Mouse (Mus musculus): ENCODE data around the gene 4931409K22Rik. TPM values are rescaled to one million over a fixed set of nuclear protein-coding genes. Genes with fewer than 3 reads are reported as not detected.

Gene 4931409K22Rik
- polyA plus RNA-seq, 1 experiment from 2014 or later = not detected

DNA sequence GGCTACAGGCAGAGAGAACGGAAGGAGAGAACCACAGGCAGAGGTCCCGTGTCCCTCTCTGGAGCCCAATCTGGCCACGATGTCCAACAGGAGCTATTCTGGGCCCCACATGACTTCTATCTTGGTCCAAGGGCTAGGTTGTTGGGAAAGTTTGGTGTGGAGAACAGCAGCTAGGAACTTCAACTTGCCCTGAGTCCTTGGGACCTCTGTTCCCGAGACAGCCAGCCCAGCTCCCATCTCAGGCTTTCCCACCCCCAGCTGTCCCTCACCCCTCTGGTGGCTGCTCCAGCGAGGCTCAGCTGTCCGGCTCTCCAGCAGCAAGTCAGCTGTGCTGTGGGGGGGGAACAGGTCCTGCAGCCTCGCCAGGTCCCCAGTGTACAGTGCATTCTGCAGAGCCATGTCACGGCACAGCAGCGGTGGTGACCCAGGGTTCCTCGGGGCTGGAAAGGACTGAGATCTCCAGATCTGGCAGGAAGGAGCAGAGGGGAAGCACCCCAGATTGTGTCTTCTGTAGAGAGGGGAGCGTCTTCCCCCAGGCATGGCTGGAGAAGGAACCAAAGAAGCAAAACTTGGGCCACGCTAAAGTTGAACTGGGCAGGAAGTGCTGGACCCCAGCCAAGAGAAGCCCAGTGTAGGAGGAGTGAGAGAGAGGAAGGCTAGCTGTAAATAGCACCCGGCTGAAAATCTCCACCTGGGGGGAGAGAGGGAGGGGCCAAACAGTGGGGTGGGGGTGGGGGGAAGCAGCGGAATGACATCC is 16.0 kb downstream of the 4931409K22Rik start, which contains the start of gene Asb10:
Asb10 (minus strand) TSS at position 592 of the 757 bp plus-strand sequence.
- H3K27me3 ChIP-seq (ENCODE audit: control insufficient read depth, insufficient read depth, low read length) = no peaks in the 10 kb centered on the region; the same call in 1 of the 2 replicates
- ATAC-seq (ENCODE audit: insufficient read depth, low FRiP score, low TSS enrichment) (no peak), DNase-seq (ENCODE audit: low spot score) (no peak)
- no peak within 1 kb of the TSS for H3K4me3 ChIP-seq (ENCODE audit: low read depth, low read length)
- no peak within 1 kb of the TSS for H3K27ac ChIP-seq (ENCODE audit: low read depth, low read length)
- no peaks in the 10 kb centered on the region for H3K36me3 ChIP-seq (ENCODE audit: control insufficient read depth, insufficient read depth, low read length)
- no peaks in the 10 kb centered on the region for H3K9me3 ChIP-seq (ENCODE audit: control insufficient read depth, low read length)
- WGBS = 46% methylated on average over 14 of the region's 14 CpGs
- 0 out of 2 replicates have a peak within 1 kb of the TSS, but pooled peaks have one; percentile 14 for H3K4me2 ChIP-seq (ENCODE audit: low read depth)
- no peaks in the 10 kb centered on the region for H3K4me1 ChIP-seq (ENCODE audit: control insufficient read depth, insufficient read depth, low read length)
- no peak within 1 kb of the TSS for H3K9ac ChIP-seq (ENCODE audit: low read length)

DNA sequence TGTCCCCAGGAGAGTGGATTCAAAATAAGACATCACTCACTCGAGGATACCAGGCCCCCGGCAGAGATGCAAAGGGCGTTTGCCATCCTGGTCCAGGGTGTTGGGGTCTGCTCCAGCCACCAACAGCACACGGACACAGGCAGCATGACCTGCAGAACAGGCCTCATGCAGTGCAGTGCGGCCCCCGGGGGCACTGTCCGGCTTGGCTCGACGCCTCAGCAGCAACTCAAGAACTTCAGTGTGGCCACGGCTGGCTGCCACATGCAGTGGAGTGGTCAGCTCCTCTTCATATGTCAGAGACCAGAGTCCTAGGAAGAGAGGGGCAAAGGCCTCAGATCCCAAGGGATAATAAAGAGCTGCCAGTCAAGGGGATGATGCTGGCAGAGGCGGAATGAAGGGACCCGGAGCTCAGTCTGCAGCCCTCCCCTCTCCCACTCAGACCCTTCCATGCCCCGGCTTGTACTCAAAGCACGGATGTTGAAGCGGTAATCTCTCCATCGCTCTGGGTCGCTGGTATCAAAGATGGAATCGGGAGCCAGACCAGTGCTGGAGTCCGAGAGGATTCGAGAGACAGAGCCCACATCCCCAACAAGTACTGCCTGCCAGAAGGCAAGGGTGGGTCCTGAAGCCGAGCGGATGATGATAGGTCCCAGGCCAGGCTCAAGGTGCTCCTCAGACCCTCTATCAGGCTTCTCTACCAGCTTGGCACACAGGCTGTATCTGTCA is 16.9 kb downstream of the 4931409K22Rik start:
- WGBS = 85% methylated on average over 22 of the region's 22 CpGs
- no peak for DNase-seq (ENCODE audit: low spot score)

DNA sequence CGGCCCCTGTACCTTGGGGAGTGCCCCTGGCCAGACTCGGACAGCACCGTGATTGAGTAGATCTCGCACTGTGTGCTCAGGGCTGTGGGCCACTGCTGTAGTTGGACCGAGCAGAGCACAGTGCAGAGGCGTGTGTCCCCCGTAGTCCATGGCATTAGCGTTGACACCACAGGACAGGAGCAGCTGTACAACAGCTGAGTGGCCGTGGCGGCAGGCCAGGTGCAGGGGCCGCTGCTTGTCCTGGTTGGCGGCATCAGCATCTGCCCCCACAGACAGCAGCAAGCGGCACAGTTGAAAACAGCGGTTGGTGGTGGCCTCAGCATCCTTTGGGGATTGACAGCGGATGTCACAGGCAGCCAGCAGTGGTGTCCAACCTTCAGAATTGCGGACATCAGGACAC is 19.0 kb downstream of the 4931409K22Rik start:
- Histone ChIP-seq H3K36me3 (ENCODE audit: control insufficient read depth, insufficient read depth, low read length) (no peaks in the 10 kb centered on the region), H3K27ac (ENCODE audit: low read depth, low read length) (no peak overlapping the region), H3K27me3 (ENCODE audit: control insufficient read depth, insufficient read depth, low read length) (no peaks in the 10 kb centered on the region; the same call in 1 of the 2 replicates), H3K9me3 (ENCODE audit: control insufficient read depth, low read length) (no peaks in the 10 kb centered on the region), H3K4me3 (ENCODE audit: low read depth, low read length) (no peak overlapping the region), H3K4me2 (ENCODE audit: low read depth) (no peak overlapping the region), H3K9ac (ENCODE audit: low read length) (no peak overlapping the region), H3K4me1 (ENCODE audit: control insufficient read depth, insufficient read depth, low read length) (no peaks in the 10 kb centered on the region)
- DNase-seq (ENCODE audit: low spot score) (no peak), ATAC-seq (ENCODE audit: insufficient read depth, low FRiP score, low TSS enrichment) (no peak)
- WGBS = 70% methylated on average over 16 of the region's 16 CpGs

More for the DNA sequence above, 16.9 kb downstream of the 4931409K22Rik start:
- Histone ChIP-seq H3K4me2 (ENCODE audit: low read depth) (no peak overlapping the region), H3K27me3 (ENCODE audit: control insufficient read depth, insufficient read depth, low read length) (no peaks in the 10 kb centered on the region; the same call in 1 of the 2 replicates), H3K27ac (ENCODE audit: low read depth, low read length) (no peak overlapping the region), H3K9me3 (ENCODE audit: control insufficient read depth, low read length) (no peaks in the 10 kb centered on the region), H3K9ac (ENCODE audit: low read length) (no peak overlapping the region), H3K4me3 (ENCODE audit: low read depth, low read length) (no peak overlapping the region), H3K36me3 (ENCODE audit: control insufficient read depth, insufficient read depth, low read length) (no peaks in the 10 kb centered on the region), H3K4me1 (ENCODE audit: control insufficient read depth, insufficient read depth, low read length) (no peaks in the 10 kb centered on the region)
- no peak for ATAC-seq (ENCODE audit: insufficient read depth, low FRiP score, low TSS enrichment)

DNA sequence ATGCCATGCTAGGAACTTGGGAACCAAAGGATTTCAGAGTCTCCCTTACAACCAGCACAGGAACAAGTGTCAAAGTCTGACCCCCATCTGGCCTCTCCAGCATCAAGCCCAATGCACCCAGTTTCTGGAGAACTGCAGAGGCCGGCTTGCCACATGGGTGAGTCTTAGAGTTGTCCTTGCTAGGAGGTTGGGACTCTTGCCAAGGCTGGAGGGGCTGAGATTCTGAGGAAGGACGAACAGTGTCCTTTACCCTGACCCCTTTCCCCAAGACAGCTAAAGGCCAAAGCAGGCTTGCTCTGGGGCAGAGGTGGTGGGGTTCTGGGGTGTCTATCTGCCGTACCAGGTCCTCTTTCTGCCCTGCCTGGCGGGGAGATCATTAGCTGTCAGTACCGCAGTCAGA is 20.1 kb downstream of the 4931409K22Rik start:
- Histone ChIP-seq H3K27ac (ENCODE audit: low read depth, low read length) (no peak overlapping the region), H3K27me3 (ENCODE audit: control insufficient read depth, insufficient read depth, low read length) (no peaks in the 10 kb centered on the region; the same call in 1 of the 2 replicates), H3K4me3 (ENCODE audit: low read depth, low read length) (no peak overlapping the region), H3K36me3 (ENCODE audit: control insufficient read depth, insufficient read depth, low read length) (no peaks in the 10 kb centered on the region), H3K9me3 (ENCODE audit: control insufficient read depth, low read length) (no peaks in the 10 kb centered on the region), H3K9ac (ENCODE audit: low read length) (no peak overlapping the region), H3K4me1 (ENCODE audit: control insufficient read depth, insufficient read depth, low read length) (no peaks in the 10 kb centered on the region), H3K4me2 (ENCODE audit: low read depth) (no peak overlapping the region)
- no peak for DNase-seq (ENCODE audit: low spot score)
- ATAC-seq (ENCODE audit: insufficient read depth, low FRiP score, low TSS enrichment) = no peak
- 78% methylated on average over 5 of the region's 5 CpGs for WGBS

DNA sequence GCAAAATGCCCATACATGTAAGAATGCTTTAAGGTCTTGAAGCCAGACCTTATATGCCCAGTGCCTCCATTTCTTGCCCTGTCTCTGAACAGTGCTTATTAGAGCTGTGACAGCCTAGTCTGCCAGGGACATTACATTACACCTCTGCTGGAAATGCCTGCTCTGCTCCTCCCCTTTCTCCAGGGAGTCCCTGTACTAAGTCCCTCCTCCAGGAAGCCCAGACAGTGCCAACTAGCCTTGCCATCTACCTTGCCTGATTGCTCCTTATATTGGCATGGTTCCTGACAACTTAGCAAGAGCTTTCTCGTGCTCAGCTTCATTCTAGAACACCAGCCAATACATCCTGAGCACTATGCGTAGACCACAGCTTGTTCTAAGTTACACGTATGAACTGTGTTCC is 20.9 kb downstream of the 4931409K22Rik start:
- Histone ChIP-seq H3K9ac (ENCODE audit: low read length) (no peak overlapping the region), H3K4me2 (ENCODE audit: low read depth) (no peak overlapping the region), H3K4me3 (ENCODE audit: low read depth, low read length) (no peak overlapping the region), H3K27ac (ENCODE audit: low read depth, low read length) (no peak overlapping the region), H3K27me3 (ENCODE audit: control insufficient read depth, insufficient read depth, low read length) (no peaks in the 10 kb centered on the region; the same call in 1 of the 2 replicates), H3K4me1 (ENCODE audit: control insufficient read depth, insufficient read depth, low read length) (no peaks in the 10 kb centered on the region), H3K9me3 (ENCODE audit: control insufficient read depth, low read length) (no peaks in the 10 kb centered on the region), H3K36me3 (ENCODE audit: control insufficient read depth, insufficient read depth, low read length) (no peaks in the 10 kb centered on the region)
- DNase-seq (ENCODE audit: low spot score) (no peak), ATAC-seq (ENCODE audit: insufficient read depth, low FRiP score, low TSS enrichment) (no peak)
- WGBS = 86% methylated on average over 3 of the region's 3 CpGs

DNA sequence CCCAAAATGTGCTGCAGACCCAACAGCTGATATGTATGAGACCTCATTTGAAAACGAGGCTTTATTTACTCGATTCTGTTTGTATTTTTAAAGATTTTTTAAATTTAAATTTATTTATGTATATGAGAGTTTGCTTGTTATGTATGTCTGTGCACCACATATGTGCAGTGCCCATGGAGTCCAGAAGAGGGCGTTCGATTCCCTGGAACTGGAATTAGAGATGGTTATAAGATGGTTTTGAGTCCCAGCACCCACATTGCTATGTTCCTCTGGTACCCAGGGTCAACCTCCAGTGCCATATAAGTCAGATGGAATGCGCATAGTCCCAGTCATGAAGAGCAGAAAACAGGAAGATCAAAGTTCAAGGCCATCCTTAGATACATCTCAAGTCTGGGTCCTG is 22.3 kb downstream of the 4931409K22Rik start:
- Histone ChIP-seq H3K4me2 (ENCODE audit: low read depth) (no peak overlapping the region), H3K9ac (ENCODE audit: low read length) (no peak overlapping the region), H3K27me3 (ENCODE audit: control insufficient read depth, insufficient read depth, low read length) (no peaks in the 10 kb centered on the region; the same call in none of the 2 replicates), H3K4me1 (ENCODE audit: control insufficient read depth, insufficient read depth, low read length) (no peaks in the 10 kb centered on the region), H3K9me3 (ENCODE audit: control insufficient read depth, low read length) (no peaks in the 10 kb centered on the region), H3K4me3 (ENCODE audit: low read depth, low read length) (no peak overlapping the region), H3K27ac (ENCODE audit: low read depth, low read length) (no peak overlapping the region), H3K36me3 (ENCODE audit: control insufficient read depth, insufficient read depth, low read length) (no peaks in the 10 kb centered on the region)
- DNase-seq (ENCODE audit: low spot score) = no peak
- no peak for ATAC-seq (ENCODE audit: insufficient read depth, low FRiP score, low TSS enrichment)
- WGBS = 57% methylated on average over 5 of the region's 5 CpGs

DNA sequence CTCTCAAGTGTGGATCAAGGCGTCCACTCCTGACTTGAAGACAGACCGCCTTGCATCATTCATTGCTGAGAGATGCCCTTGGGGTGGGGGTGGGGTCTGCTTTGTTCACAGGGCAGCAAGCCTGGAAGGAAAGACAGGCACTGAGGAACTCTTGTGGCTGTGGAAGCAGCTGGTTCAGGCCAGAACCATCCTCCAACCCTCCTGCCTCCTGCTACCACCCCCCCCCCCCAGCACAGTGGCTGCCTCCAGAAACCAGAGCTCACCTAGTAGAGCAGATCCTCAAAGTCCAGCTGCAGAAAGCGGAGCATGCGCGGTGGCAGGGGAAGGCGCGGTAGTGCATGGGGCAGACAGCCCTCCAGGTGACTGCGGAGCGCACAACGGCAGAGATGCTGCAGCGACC is 23.2 kb downstream of the 4931409K22Rik start:
- H3K36me3 ChIP-seq (ENCODE audit: control insufficient read depth, insufficient read depth, low read length) = no peaks in the 10 kb centered on the region
- no peaks in the 10 kb centered on the region for H3K9me3 ChIP-seq (ENCODE audit: control insufficient read depth, low read length)
- no peak for ATAC-seq (ENCODE audit: insufficient read depth, low FRiP score, low TSS enrichment)
- no peaks in the 10 kb centered on the region for H3K4me1 ChIP-seq (ENCODE audit: control insufficient read depth, insufficient read depth, low read length)
- no peak overlapping the region for H3K27ac ChIP-seq (ENCODE audit: low read depth, low read length)
- no peak overlapping the region for H3K4me2 ChIP-seq (ENCODE audit: low read depth)
- H3K4me3 ChIP-seq (ENCODE audit: low read depth, low read length) = no peak overlapping the region
- no peak overlapping the region for H3K9ac ChIP-seq (ENCODE audit: low read length)
- no peak for DNase-seq (ENCODE audit: low spot score)
- H3K27me3 ChIP-seq (ENCODE audit: control insufficient read depth, insufficient read depth, low read length) = peaks cover 8% of the 10 kb centered on the region
- WGBS = 53% methylated on average over 11 of the region's 11 CpGs

DNA sequence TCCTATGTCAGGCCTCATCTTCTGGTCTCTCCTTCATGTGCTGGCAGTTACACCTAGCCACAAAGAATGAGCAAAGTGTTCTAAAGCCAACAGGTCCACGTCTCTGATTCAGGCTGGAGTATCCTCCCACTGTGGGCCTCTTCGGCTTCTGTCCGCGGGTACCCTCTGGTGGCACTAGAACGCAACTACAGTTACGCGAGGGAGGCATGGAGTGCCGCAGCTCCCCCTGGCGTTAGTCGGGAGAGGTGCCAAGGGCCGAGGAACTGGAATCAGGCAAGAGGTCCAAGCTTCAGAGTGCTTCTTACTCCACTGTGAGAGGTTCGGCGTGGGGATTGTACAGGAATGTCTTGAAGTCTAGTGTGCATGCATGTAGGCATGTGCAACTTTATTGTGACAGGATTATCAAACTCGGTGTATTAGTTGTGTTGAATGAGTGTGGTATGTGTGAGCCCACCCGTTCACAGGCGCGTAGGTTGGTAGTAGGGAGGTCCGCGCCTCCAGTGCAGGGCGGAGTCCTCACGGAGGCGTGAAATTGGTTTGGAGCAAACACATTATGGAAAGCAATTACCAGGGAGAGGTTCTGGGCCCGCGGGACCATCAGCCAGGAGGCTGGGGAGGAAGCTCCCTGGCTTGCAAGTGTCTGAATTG is 26.4 kb downstream of the 4931409K22Rik start:
- Histone ChIP-seq H3K4me3 (ENCODE audit: low read depth, low read length) (no peak overlapping the region), H3K36me3 (ENCODE audit: control insufficient read depth, insufficient read depth, low read length) (no peaks in the 10 kb centered on the region), H3K9me3 (ENCODE audit: control insufficient read depth, low read length) (no peaks in the 10 kb centered on the region), H3K4me1 (ENCODE audit: control insufficient read depth, insufficient read depth, low read length) (peaks cover 8% of the 10 kb centered on the region), H3K27me3 (ENCODE audit: control insufficient read depth, insufficient read depth, low read length) (peaks cover 29% of the 10 kb centered on the region), H3K9ac (ENCODE audit: low read length) (no peak overlapping the region), H3K27ac (ENCODE audit: low read depth, low read length) (no peak overlapping the region), H3K4me2 (ENCODE audit: low read depth) (no peak overlapping the region)
- DNase-seq (ENCODE audit: low spot score) (peak; percentile 90), ATAC-seq (ENCODE audit: insufficient read depth, low FRiP score, low TSS enrichment) (peak; percentile 32)
- 16% methylated on average over 24 of the region's 24 CpGs for WGBS
